Mouse (Mus musculus): ENCODE measurements around the gene Hecw2. TPM values are rescaled to one million over a fixed set of nuclear protein-coding genes. Genes with fewer than 3 reads are reported as not detected.

Gene Hecw2
- total RNA-seq, 2 experiments from 2014 or later = 10.2 to 10.3 TPM

- DNase-seq (ENCODE audit: low spot score in 2 of 2) = no peak
Measured at GRCm38 (mm10) chr1:54119638-54120320, 75.2 kb downstream of the Hecw2 start.

GRCm38 (mm10) chr1:54118342-54118973 is 76.5 kb downstream of the Hecw2 start:
- no peak for DNase-seq (ENCODE audit: low spot score in 2 of 2)

- DNase-seq (ENCODE audit: low spot score in 2 of 2) = no peak
Measured at GRCm38 (mm10) chr1:54110920-54111605, 83.9 kb downstream of the Hecw2 start.

- no peak for DNase-seq (ENCODE audit: low spot score in 2 of 2)
Measured at GRCm38 (mm10) chr1:54109255-54109654, 85.7 kb downstream of the Hecw2 start.

GRCm38 (mm10) chr1:54106756-54107155 is 88.2 kb downstream of the Hecw2 start:
- DNase-seq (ENCODE audit: low spot score in 2 of 2) = no peak

GRCm38 (mm10) chr1:54079708-54080107 is 115.3 kb downstream of the Hecw2 start:
- no peak for DNase-seq (ENCODE audit: low spot score in 2 of 2)

GRCm38 (mm10) chr1:54074456-54074855 is 120.5 kb downstream of the Hecw2 start:
- DNase-seq (ENCODE audit: low spot score in 2 of 2) = no peak

GRCm38 (mm10) chr1:54070121-54070520 is 124.8 kb downstream of the Hecw2 start:
- no peak for DNase-seq (ENCODE audit: low spot score in 2 of 2)

- DNase-seq (ENCODE audit: low spot score in 2 of 2) = no peak
Measured at GRCm38 (mm10) chr1:54068248-54068647, 126.7 kb downstream of the Hecw2 start.

- no peak for DNase-seq (ENCODE audit: low spot score in 2 of 2)
Measured at GRCm38 (mm10) chr1:54065434-54065833, 129.5 kb downstream of the Hecw2 start.

GRCm38 (mm10) chr1:54061078-54061477 is 133.9 kb downstream of the Hecw2 start:
- DNase-seq (ENCODE audit: low spot score in 2 of 2) = no peak

GRCm38 (mm10) chr1:54059731-54060130 is 135.2 kb downstream of the Hecw2 start:
- no peak for DNase-seq (ENCODE audit: low spot score in 2 of 2)

GRCm38 (mm10) chr1:54052771-54053170 is 142.2 kb downstream of the Hecw2 start:
- no peak for DNase-seq (ENCODE audit: low spot score in 2 of 2)

GRCm38 (mm10) chr1:54046923-54047322 is 148.0 kb downstream of the Hecw2 start:
- no peak for DNase-seq (ENCODE audit: low spot score in 2 of 2)

- DNase-seq (ENCODE audit: low spot score in 2 of 2) = peak in 1 of 2 experiments; percentile 12
Measured at GRCm38 (mm10) chr1:54039062-54039461, 155.9 kb downstream of the Hecw2 start.

- DNase-seq (ENCODE audit: low spot score in 2 of 2) = no peak
Measured at GRCm38 (mm10) chr1:54017686-54018085, 177.3 kb downstream of the Hecw2 start.

- no peak for DNase-seq (ENCODE audit: low spot score in 2 of 2)
Measured at GRCm38 (mm10) chr1:54015739-54016138, 179.2 kb downstream of the Hecw2 start.

GRCm38 (mm10) chr1:54012414-54012813 is 182.6 kb downstream of the Hecw2 start:
- DNase-seq (ENCODE audit: low spot score in 2 of 2) = no peak

- no peak for DNase-seq (ENCODE audit: low spot score in 2 of 2)
Measured at GRCm38 (mm10) chr1:54009418-54010064, 185.4 kb downstream of the Hecw2 start.

GRCm38 (mm10) chr1:54005860-54006386 is 189.0 kb downstream of the Hecw2 start:
- no peak for DNase-seq (ENCODE audit: low spot score in 2 of 2)

GRCm38 (mm10) chr1:54003288-54003687 is 191.7 kb downstream of the Hecw2 start:
- no peak for DNase-seq (ENCODE audit: low spot score in 2 of 2)
